Mouse (Mus musculus) thymus, adult 2 months (tissue): Measurements from ENCODE around the gene Tfe3.

Experiments used
- CTCF ChIP-seq: fragments of 200-500 bp; IDR thresholded peaks from 2 replicates; pipeline ENCODE4 v1.5.1; 2012; ENCODE audit warnings: mild to moderate bottlenecking, control low read depth, low read length, moderate library complexity, borderline replicate concordance; ENCODE audit not compliant: control insufficient read depth, poor library complexity, insufficient read depth; ENCODE audit errors: extremely low read depth
- POLR2A ChIP-seq: fragments of 200-500 bp; IDR thresholded peaks from 2 replicates; pipeline ENCODE4 v1.6.1; 2012; ENCODE audit warnings: mild to moderate bottlenecking, low read length, control low read depth, moderate library complexity; ENCODE audit not compliant: control insufficient read depth, poor library complexity, insufficient read depth; ENCODE audit errors: extremely low read depth

- TF ChIP-seq POLR2A (no peak), CTCF (no peak)
Measured at GRCm38 (mm10) chrX:7725841-7726240, 36.5 kb upstream of the Tfe3 start.
